Mouse (Mus musculus): ENCODE results near the gene Dysf. TPM values are rescaled to one million over a fixed set of nuclear protein-coding genes. Genes with fewer than 3 reads are reported as not detected.

Dysf gene
- total RNA-seq, 2 experiments from 2014 or later: 3.7 to 5.8 TPM

DNA sequence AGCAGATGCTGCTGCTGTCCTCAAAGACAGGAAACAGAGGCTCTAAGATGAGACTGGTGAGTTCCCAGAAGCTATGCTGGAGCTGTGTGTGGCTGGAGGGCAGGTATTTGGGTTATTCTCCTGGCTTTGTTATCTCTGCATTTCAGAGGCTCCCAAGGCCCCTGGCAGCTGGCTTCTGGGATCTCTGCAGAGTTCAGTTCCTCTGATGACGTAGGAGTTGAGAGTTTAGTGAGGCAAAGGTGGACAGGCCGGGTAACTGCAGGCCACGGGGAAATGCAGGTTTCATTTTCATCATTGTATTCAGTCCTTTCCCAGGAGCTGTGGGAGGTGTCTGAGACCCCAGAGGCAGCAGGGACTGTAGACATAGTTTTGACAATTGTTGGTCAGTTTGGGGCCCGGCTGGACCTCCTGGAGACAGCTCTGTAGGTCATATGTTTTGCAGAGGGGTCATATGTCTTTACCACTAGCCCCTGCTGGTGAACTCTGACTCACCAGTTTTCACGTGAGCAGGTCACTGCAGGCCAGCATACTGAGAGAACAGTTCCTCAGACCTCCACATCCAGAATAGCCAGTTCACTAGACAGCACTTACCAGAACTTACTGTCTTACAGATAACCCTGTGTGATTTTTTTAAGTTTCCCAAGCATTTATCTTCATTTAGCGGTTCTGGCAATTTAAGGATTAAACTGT is 35.0 kb downstream of the Dysf start:
- intact Hi-C loops (cut with DNase I): no loop called here
- no peak for DNase-seq (ENCODE audit: extremely low spot score in 1 of 2, low spot score in 2 of 2)

DNA sequence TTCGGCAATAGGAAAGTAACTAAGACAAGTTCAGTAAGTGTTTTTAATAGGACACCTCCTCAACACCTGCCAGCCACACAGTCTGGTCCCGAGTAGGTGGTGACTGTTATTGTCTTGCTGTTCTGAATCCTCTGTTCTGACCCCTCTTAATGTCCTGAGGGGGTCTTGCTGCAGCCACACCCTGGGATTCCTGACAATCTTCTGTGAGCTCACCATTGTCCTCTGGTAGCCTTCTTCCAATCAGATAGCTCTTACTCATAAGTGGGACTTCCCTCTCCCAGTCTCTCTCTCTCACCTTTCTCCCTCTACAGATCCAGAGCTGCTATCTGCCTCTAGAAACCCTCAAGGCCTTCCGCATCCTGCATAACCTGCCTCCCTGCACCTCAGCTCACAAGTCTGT is 36.3 kb downstream of the Dysf start:
- intact Hi-C loops (cut with DNase I): no loop called here
- no peak for DNase-seq (ENCODE audit: extremely low spot score in 1 of 2, low spot score in 2 of 2)

DNA sequence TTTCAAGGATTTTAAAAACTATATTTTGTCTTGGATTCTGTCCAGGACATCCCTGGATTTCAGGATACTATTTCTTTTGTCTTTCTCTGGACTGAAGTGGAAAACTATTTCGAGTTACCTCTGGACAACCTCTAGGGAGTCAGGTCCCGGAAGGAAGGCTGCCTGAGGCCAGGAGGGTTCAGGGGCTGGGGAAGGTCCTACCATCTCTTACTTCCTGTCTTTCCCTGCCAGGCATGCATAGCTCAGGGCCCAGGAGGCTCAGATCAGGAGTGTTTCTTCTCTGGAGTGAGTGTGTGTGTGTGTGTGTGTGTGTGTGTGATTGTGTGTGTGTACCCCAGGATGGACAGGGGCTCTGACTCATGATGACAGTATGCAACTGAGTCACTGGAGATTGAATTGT is 40.5 kb downstream of the Dysf start:
- intact Hi-C loops (cut with DNase I): no loop called here
- DNase-seq (ENCODE audit: extremely low spot score in 1 of 2, low spot score in 2 of 2): no peak

DNA sequence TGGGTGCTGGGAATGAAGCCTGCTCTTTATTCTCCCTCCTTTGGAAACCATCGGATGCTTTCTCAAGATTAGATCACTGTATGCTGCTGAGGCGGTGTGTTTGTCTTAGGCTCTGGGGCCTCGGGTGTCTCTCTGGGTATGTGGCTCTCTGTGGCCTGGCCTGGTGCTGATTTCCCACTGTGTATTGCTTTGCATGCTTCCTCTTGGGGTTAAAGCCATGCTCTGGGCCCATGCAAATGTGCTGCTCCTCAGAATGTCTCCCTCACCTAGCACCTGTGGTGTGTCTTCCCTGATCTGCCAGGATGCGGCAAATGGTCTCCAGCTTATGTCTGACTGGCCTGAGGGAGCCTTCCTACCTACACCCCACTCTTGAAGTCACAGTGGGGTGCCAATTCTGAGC is 41.8 kb downstream of the Dysf start:
- intact Hi-C loops (cut with DNase I): no loop called here
- DNase-seq (ENCODE audit: extremely low spot score in 1 of 2, low spot score in 2 of 2): no peak

DNA sequence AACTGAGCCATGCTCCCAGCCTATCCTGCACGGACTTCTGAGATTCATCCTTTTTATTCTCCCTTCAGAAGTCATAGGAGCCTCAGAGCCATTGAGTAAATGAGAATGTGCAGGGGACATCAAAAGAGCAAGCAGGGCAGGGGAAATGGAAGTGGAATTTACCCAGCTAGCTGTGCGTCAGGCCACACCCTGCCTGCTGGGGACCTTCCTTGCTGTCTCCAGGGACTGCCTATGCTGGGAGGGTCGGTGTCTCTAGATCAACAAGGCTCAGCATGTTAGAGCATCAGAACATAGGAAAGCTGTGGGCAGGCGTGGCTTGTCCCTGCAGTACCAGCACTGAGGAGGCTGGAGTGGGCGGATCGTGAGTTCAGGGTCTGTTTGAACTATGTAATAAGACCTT is 42.6 kb downstream of the Dysf start:
- peak in 1 of 2 experiments; percentile 65 for DNase-seq (ENCODE audit: extremely low spot score in 1 of 2, low spot score in 2 of 2)
- intact Hi-C loops (cut with DNase I): no loop called here

DNA sequence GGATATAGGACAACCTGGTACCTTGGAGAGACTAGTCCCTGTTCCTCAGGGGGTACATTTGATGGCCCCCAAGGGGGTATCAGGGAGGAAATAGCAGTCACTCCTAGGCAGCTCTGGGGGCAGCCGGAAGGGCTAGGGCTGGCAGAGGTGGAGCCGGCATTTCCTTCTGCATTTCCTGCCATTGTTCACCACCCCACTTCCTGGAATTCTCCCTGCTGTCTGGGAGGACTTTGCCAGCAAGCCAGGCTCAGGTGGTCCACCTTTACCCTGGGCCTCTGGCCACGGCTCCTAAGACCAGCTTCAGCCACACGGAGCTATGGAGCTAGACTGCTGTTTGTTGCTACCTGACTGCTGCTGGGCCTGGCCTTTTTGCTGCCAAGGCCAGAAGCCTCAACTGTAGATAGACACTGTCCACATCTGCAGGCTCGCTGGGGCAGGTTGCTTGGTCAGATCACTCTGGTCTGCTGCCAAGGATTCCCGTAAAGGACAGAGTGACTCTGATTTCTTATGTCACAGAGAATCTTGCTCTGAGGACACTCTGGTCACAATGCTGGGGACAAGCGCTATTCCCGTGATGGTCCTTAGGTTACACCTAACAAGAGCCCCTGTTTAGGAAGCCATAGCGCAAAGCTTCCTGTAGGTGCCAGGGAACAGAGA is 45.6 kb downstream of the Dysf start:
- peak in 1 of 2 experiments; percentile 58 for DNase-seq (ENCODE audit: extremely low spot score in 1 of 2, low spot score in 2 of 2)
- intact Hi-C loops (cut with DNase I): no loop called here

DNA sequence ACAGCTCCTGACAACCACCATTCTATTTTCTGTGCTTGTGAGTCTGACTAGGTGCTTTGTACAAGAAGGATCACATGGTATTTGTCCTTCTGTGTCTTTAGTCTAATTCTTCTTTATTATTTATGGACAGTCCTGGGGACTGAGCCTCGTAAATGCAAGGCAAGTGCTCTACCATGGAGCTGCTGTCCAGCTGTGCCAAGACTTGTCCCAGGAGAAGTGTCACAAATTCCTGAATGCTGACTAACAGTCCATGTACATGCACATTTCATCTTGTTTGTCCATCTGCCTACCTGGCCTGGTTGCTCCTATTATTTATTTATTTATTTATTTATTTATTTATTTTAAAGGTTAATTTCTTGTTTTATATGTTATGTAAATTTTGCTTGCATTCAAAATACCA is 47.2 kb downstream of the Dysf start:
- DNase-seq (ENCODE audit: extremely low spot score in 1 of 2, low spot score in 2 of 2): no peak
- intact Hi-C loops (cut with DNase I): no loop called here

DNA sequence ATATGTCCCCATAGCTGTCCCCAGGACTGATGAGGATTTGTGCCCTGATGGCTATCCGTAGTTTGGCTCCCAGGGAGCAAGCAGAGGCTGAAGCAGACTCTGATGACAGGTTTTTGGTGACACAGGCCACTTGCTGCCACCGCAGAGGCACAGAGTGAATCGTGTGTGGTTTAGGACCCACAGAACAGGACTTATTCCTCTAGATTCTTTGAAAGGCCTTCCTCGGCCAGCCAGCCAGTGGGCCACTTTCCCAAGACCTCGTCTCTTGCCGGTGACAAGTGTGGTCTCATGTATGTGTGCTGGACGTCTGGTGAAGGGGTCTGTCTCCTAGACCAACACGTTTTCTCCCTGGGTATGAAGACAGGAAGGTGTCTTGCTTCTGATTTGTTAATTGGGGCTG is 48.8 kb downstream of the Dysf start:
- intact Hi-C loops (cut with DNase I): no loop called here
- no peak for DNase-seq (ENCODE audit: extremely low spot score in 1 of 2, low spot score in 2 of 2)

DNA sequence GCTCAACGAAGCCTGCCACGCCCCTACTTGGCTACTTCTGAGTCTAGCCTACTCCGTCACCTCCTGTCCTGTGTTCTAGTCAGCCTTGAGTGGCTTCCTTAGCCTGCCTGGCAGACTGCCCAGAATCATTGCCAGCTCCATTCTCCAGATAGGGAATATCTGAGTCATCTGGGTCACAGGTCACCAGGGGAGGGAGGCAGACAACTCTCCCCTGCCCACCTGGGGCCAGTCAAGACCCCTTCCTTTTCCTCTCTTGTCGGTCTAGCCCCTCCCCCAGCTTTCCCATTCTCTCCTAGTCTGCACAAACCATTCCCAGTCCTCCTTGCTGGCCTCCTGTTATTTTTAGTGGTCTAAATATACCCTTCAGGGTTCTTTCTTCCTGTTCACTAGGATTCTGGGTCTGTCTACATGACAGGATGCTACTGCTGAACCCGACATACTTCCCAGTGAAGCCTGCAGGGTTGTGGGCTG is 50.3 kb downstream of the Dysf start:
- DNase-seq (ENCODE audit: extremely low spot score in 1 of 2, low spot score in 2 of 2): peak in 1 of 2 experiments; percentile 64
- intact Hi-C loops (cut with DNase I): loop anchor here (2.0 kb wide), 1 partner anchor 182 kb away; no protein-coding TSS in a partner anchor

DNA sequence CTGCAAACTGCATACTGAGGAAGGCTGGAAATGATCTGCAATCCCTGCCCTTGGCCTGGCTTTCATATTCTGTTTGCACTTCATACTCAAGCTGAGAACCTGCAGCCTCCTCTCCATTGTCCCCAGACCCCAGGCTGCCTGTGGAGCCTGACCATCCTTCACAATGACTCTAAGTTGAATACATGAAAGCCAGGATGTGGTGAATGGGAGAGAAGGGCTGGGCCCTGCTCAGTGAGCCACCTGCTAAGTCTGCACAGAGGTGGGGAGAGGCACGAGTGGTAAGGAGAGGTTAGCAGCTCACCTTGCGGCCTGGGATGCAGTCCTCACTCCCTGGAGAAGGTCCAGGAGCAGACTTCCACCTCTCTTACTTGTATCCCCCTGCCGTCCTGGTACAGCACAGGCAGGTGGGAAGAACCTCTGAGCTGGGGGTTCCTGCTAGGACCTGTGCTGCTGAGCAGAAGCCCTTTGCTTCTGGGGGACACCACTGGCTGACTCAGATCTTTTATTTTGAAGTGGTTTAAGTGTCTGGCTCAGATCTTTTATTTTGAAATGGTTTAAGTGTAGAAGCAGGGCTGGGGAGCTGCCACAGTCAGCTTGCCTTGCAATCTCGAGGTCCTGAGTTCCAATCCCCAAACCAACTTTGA is 51.5 kb downstream of the Dysf start:
- intact Hi-C loops (cut with DNase I): loop anchor here (2.0 to 5.0 kb wide), 2 partner anchors 43 to 183 kb away; no protein-coding TSS in a partner anchor
- no peak for DNase-seq (ENCODE audit: extremely low spot score in 1 of 2, low spot score in 2 of 2)

DNA sequence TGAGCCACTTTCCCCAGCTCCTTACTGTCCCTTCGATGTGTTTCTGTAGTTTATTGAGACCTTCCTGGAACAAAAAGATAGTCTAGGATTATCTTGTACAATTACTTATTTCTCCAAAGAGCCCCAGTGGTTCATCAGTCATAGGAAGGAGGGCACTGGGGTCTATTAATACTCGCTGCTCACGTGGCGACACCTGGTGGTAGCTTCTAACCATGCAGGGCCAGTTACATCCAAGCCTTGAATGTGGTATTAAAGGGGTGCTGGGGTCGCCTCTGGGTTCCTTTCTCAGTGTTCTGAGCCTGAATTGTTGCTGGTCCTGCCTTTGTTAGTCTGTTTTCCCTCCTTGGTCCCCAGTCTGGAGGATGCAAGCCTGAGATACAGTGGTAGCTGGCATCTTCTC is 52.9 kb downstream of the Dysf start:
- DNase-seq (ENCODE audit: extremely low spot score in 1 of 2, low spot score in 2 of 2): peak; percentile 30 to 66
- intact Hi-C loops (cut with DNase I): loop anchor here (5.0 kb wide), 1 partner anchor 44 kb away; no protein-coding TSS in a partner anchor

DNA sequence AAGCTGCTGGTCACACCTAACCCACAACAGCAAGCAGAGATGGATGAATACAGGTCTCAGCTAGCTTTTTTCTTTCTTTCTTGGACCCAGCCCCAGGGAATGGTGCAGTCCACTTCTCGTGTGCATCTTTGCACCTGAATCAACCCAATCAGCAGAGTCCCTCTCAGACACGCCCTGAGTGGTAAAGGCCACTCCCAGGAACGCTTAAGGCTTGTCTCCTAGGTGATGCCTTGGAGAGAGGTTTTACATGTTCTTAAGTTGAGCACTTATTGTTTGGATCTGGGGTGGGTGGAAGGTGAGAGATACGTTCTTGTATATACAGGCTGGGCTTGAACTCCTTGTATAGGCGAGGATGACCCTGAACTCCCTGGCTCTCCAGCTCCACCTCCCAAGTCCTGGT is 54.2 kb downstream of the Dysf start:
- intact Hi-C loops (cut with DNase I): loop anchor here (5.0 kb wide), 1 partner anchor 45 kb away; no protein-coding TSS in a partner anchor
- no peak for DNase-seq (ENCODE audit: extremely low spot score in 1 of 2, low spot score in 2 of 2)

DNA sequence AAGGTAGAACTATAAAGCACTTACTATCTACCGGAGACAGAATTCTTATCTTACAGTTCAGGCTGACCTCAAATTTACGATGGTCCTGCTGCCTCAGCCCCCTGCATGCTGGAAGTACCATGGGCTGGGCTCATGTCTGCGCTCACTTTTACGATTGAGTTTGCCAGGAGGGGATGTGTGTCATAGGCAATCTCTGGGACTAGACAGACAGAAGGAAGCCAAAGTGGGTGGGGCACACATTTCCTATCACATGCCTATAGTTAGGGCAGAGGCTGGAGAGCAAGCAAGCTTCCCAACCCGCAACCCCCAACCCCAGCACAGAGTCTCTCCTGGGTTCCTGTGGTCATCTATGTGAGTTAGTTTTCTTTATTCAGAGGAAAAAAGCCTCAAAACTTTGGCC is 59.8 kb downstream of the Dysf start:
- intact Hi-C loops (cut with DNase I): no loop called here
- no peak for DNase-seq (ENCODE audit: extremely low spot score in 1 of 2, low spot score in 2 of 2)

DNA sequence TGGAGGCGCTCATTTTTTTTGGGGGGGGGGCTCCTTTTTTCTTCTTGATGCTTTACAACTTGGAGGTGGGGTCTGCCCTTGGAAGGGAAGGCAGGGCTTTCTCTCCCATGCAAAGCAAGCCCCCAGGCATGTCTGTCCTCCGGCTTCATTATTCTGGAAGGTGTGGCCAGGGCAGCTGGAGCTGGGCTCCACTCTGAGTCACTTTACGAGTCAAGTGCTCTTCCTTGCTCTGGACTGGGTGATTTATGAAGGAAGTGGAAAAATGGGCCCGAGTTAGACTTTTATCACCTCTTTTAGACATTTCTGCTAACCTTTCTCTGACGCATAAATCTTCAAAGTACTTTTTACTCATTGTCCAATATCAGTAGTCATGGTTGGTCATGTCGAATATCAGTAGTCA is 61.9 kb downstream of the Dysf start:
- no peak for DNase-seq (ENCODE audit: extremely low spot score in 1 of 2, low spot score in 2 of 2)
- intact Hi-C loops (cut with DNase I): no loop called here

DNA sequence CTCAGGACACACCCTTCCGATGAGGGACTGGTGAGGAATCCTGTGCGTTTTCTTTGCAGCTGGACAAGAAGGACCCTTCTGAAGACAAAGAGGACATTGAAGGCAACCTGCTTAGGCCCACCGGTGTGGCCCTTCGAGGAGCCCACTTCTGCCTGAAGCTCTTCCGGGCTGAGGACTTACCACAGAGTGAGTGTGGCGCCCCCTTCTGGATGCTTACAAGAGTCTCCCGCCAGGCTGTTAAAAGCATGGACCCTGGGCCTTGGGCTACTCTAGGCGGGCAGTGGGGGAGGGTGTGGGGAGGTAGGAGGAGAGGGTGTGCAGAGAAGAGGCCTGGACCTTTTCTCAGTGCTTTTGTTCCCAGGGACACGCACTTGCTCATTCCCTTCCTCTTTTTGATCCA is 64.2 kb downstream of the Dysf start:
- DNase-seq (ENCODE audit: extremely low spot score in 1 of 2, low spot score in 2 of 2): no peak
- intact Hi-C loops (cut with DNase I): no loop called here

DNA sequence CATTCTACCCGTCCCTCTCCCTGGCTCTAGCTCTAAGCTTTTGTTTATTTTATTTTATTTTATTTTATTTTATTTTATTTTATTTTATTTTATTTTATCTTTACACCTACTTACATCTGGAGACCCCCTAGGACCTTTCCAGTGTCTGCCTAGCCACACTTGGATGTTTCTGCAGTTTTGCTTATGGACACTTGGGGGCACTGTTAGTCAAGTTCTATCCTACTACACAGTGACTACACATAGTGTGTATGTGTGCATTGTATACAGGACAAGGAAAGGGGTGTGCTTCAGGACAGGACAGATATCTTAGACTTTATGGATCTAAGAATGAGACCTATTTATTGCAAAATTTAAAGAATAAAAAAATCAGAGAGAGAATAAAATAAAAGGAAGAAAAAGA is 69.8 kb downstream of the Dysf start:
- no peak for DNase-seq (ENCODE audit: extremely low spot score in 1 of 2, low spot score in 2 of 2)
- intact Hi-C loops (cut with DNase I): no loop called here

DNA sequence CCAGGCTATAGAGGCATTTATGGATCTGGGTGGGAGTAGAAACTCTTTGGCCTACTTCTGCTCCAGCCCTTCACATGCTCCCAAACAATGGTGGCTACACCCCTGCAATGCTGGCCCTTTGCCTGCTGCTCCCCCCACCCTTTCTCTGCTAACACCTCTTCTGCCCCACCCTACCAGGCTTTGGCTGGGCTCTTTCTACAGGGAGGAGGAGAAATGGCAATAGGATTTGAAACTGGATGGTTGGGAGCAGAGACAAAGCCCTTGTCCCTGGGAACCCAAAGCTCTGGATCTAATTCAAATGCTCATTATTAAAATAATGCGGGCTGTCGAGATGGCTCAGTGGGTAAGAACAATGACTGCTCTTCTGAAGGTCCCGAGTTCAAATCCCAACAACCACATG is 72.2 kb downstream of the Dysf start:
- intact Hi-C loops (cut with DNase I): no loop called here

DNA sequence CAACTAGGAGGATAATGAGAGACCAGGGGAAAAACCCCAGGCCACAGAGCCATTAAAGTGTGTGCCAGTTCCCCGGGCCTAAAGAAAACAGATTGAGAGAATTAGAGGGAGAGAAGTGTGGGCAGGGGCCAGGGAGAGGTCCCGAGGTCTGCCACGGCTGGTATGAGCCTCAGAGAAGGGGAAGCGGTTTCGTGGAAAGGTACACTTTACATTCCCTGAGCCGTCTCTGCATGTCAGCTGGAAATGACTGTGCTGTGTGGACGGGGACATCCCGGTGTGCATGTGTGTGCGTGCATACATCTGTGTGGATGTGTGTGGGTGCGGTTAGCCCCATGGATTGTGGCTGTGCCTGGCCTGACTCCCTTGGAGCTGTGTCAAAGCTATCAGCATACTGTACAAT is 76.4 kb downstream of the Dysf start:
- no peak for DNase-seq (ENCODE audit: extremely low spot score in 1 of 2, low spot score in 2 of 2)
- intact Hi-C loops (cut with DNase I): no loop called here

More for the DNA sequence above, 72.2 kb downstream of the Dysf start:
- DNase-seq (ENCODE audit: extremely low spot score in 1 of 2, low spot score in 2 of 2): no peak

DNA sequence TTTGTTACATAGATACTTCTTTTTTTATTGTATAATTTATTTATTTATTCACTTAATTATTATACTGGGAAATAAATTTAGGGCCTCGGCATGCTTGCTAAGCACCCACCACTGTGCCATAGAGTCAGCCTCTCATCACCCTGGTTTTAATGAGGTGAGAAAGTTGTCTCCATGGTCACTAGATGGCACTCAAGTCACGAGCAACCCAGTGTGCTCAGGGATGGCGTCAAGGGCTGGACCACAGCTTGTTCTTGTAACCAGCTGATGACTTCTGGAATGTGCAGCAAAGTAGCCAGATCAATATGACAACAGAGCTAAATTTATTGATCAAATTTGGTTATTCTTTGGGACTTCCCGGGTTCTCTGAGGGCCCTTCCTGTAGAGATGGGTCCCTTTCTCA is 85.1 kb downstream of the Dysf start:
- intact Hi-C loops (cut with DNase I): loop anchor here (5.0 kb wide), 1 partner anchor 1044 kb away; the partner anchor contains the start of gene Spr
- peak in 1 of 2 experiments; percentile 45 for DNase-seq (ENCODE audit: extremely low spot score in 1 of 2, low spot score in 2 of 2)

DNA sequence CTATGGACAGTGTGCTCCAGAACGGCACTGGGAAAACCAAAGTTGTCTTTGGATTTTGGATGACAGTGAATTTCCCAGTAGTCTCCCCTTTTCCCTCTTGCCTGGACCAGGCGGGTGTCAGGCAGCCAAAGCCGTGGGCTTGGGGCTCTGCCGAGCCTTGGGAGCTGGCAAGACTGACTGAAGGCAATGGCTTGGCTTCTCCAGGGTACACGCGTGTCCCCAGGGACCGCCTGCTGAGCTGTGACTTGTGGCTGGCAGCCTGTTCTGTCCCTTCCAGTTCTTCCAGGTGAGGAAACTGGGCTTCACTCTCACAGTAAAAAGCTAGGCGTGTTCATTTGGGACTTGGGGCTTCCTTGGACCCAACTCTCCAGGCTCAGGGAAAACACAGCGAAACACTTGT is 86.1 kb downstream of the Dysf start:
- intact Hi-C loops (cut with DNase I): loop anchor here (5.0 kb wide), 1 partner anchor 1043 kb away; the partner anchor contains the start of gene Spr
- DNase-seq (ENCODE audit: extremely low spot score in 1 of 2, low spot score in 2 of 2): no peak
